Mouse (Mus musculus): Measurements from ENCODE around the gene Camk2d.

GRCm38 (mm10) chr3:126602772-126603171 is 6.7 kb downstream of the Camk2d start:
- no peak for TF ChIP-seq CTCF (IDR thresholded peaks at IDR 0.05; ENCODE audit: extremely low read depth, insufficient read depth, low read length)
- no peak for TF ChIP-seq POLR2A (IDR thresholded peaks at IDR 0.05; ENCODE audit: extremely low read depth, insufficient read depth, low read length)

All from cortical plate, adult 2 months (tissue).